Mouse (Mus musculus): ENCODE measurements around the gene Metap1.

The Metap1 gene

GRCm38 (mm10) chr3:138489327-138490033, at the start of gene Metap1:
Metap1 (minus strand) TSS chr3:138489515.
- in situ Hi-C loops (cut with MboI, MseI): no loop called here

- in situ Hi-C loops (cut with MboI, MseI): loop anchor here (5.0 kb wide), 1 partner anchor 341 kb away; no protein-coding TSS in a partner anchor
Observed at GRCm38 (mm10) chr3:138536031-138536430, 46.7 kb upstream of the Metap1 start.

GRCm38 (mm10) chr3:138532764-138533163, 43.4 kb upstream of the Metap1 start:
- in situ Hi-C loops (cut with MboI, MseI): no loop called here

- in situ Hi-C loops (cut with MboI, MseI): no loop called here
Observed at GRCm38 (mm10) chr3:138531479-138532181, 42.3 kb upstream of the Metap1 start.

GRCm38 (mm10) chr3:138530578-138531478, 41.5 kb upstream of the Metap1 start:
- in situ Hi-C loops (cut with MboI, MseI): no loop called here

GRCm38 (mm10) chr3:138528265-138528664, 39.0 kb upstream of the Metap1 start:
- in situ Hi-C loops (cut with MboI, MseI): no loop called here

GRCm38 (mm10) chr3:138527667-138528231, 38.4 kb upstream of the Metap1 start:
- in situ Hi-C loops (cut with MboI, MseI): no loop called here

- in situ Hi-C loops (cut with MboI, MseI): no loop called here
Observed at GRCm38 (mm10) chr3:138526916-138527666, 37.8 kb upstream of the Metap1 start.

- in situ Hi-C loops (cut with MboI, MseI): no loop called here
Observed at GRCm38 (mm10) chr3:138526073-138526915, 37.0 kb upstream of the Metap1 start, which contains the start of gene Eif4e. Eif4e (plus strand) TSS chr3:138526179.

GRCm38 (mm10) chr3:138525494-138525893, 36.2 kb upstream of the Metap1 start:
- in situ Hi-C loops (cut with MboI, MseI): no loop called here

- in situ Hi-C loops (cut with MboI, MseI): loop anchor here (5.0 kb wide), 1 partner anchor 42 kb away; no protein-coding TSS in a partner anchor
Observed at GRCm38 (mm10) chr3:138523956-138524355, 34.6 kb upstream of the Metap1 start.

- in situ Hi-C loops (cut with MboI, MseI): no loop called here
Observed at GRCm38 (mm10) chr3:138519218-138519617, 29.9 kb upstream of the Metap1 start.

- in situ Hi-C loops (cut with MboI, MseI): no loop called here
Observed at GRCm38 (mm10) chr3:138517881-138518280, 28.6 kb upstream of the Metap1 start.

GRCm38 (mm10) chr3:138515656-138516370, 26.5 kb upstream of the Metap1 start:
- in situ Hi-C loops (cut with MboI, MseI): no loop called here

- in situ Hi-C loops (cut with MboI, MseI): no loop called here
Observed at GRCm38 (mm10) chr3:138514749-138515148, 25.4 kb upstream of the Metap1 start.

- in situ Hi-C loops (cut with MboI, MseI): no loop called here
Observed at GRCm38 (mm10) chr3:138513243-138513642, 23.9 kb upstream of the Metap1 start.

GRCm38 (mm10) chr3:138510471-138510870, 21.2 kb upstream of the Metap1 start:
- in situ Hi-C loops (cut with MboI, MseI): no loop called here

- in situ Hi-C loops (cut with MboI, MseI): no loop called here
Observed at GRCm38 (mm10) chr3:138509581-138509980, 20.3 kb upstream of the Metap1 start.

- in situ Hi-C loops (cut with MboI, MseI): no loop called here
Observed at GRCm38 (mm10) chr3:138506749-138507148, 17.4 kb upstream of the Metap1 start.

Measured in T-helper 2 cell (primary cell).